Mouse (Mus musculus): ENCODE measurements around the gene Grwd1. TPM values are rescaled to one million over a fixed set of nuclear protein-coding genes. Genes with fewer than 3 reads are reported as not detected.

Grwd1 gene
- total RNA-seq, 4 experiments from 2014 or later: 19.3 to 24.7 (median 22.3) TPM

DNA sequence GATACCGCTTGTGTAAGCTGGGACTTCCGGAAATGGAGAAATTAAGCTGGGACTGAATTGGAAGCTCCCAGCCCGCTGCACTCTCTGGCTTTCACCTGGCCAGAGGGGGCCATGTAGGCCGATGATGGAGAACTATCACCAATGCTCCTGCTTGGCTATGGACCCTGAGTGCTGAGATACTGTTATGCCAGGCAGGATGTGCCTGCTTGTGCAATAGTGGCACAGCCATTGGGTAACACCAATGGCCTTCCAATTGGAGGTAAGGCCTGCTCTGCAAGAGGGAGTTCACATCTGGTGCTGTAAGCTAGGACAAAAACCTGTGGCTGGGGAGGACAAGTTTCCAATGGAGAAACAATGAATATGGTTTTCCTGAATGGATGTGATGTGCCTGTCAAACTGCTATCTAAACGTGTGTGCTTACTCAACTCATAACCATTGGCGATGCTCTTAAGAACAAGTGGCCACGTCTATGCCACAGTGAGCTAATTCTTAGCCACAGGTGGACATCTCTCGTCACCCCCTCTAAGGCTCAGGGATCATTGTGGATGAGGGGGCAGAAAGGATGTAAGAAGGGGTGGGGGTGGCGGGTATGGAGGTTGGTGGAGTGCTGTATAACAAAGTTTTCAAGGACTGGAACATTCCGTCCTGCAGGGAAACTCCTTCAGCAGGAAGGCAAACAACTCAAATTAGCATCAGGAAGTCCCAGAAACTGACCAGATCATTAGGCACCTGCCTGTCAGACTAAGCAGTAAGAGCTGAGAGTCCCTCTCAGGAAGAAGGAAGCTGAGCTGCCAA lies 12.4 kb upstream of the Grwd1 start:
- DNase-seq (ENCODE audit: low spot score in 2 of 2): no peak

DNA sequence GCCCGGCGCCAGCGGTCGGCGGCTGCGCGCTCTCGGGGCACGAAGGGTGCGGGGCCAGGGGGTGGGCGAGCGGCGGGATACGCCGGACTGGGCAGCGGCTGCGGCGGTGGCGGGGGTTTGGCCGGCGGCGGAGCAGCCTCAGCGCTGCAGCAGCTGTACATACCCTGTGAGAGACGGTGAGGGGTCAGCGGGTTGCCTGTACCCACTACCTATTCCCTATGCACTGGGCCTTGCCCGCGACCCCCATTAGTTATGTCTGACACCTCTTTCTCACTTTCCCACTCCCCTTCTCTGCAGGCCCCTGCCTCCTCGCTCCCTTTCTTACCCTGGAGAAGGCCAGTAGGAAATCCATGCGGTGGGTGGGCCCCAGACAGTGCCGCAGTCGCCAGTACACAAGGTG lies 3.2 kb upstream of the Grwd1 start:
- DNase-seq (ENCODE audit: low spot score in 2 of 2): no peak

GRCm38 (mm10) chr7:45833148-45833790 lies 2.5 kb upstream of the Grwd1 start:
- no peak for DNase-seq (ENCODE audit: low spot score in 2 of 2)

DNA sequence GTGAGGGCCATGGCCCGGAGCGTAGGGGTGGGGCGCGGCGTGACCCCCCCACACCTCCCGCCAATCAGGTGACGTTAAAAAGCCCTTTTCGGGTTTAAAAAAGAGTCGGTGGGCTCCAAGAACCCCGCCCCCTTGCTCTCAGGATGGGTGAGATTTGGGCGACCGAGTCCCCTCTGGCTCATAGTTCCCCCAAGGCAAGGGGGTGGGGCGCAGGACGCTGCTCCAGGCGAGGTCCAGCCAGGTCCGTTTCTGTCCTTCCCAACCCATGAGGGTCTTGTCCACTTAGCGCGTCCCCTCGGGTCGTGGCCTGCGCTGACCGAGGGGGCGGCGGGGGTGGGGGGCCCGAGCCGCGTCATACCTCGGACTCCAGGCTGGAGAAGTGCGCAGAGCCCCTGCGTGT lies 1.7 kb upstream of the Grwd1 start:
- DNase-seq (ENCODE audit: low spot score in 2 of 2): no peak

DNA sequence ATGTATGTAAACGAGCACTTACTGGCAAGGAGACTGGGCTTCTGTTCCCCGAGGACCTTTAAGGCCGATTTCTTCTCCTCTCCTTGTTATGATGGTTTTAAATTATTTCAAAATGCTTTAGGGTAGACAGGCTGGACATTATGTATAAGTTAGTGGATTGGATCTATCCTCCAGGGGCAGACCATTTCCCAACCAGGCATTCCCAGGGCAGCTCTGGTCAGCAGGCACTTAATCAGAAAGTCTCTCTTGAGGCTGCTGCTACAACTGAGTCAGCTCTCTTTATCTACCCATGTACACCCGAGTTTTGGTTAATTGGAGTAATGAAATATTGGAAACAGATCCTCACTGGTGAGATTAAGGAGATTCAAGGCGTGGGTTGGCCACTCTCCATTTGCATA lies 383 bp upstream of the Grwd1 start:
- DNase-seq (ENCODE audit: low spot score in 2 of 2): no peak

DNA sequence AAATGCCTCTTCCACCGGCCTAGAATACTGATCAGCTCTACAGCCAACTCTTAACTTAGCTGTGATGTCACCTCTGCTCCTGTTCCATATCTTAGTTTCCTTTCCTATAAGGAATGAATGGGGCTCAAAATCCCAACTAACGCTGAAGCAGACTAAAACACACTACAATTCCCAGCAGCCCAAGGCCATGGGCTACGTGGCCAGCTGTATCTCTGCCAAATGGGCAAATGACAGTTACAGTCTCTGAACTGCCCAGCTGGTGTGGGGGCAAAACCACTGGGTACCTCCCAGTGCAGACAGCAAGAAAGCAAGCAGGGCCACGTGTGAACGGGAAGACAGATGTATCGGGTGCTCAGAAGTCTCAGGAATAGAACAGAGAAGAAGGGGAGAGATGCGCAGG lies 4.1 kb downstream of the Grwd1 start:
- DNase-seq (ENCODE audit: low spot score in 2 of 2): no peak

GRCm38 (mm10) chr7:45824598-45824997 lies 6.1 kb downstream of the Grwd1 start, which contains the start of gene Kcnj14:
Gene Kcnj14 (minus strand): TSS chr7:45824782.
- no peak for DNase-seq (ENCODE audit: low spot score in 2 of 2)

DNA sequence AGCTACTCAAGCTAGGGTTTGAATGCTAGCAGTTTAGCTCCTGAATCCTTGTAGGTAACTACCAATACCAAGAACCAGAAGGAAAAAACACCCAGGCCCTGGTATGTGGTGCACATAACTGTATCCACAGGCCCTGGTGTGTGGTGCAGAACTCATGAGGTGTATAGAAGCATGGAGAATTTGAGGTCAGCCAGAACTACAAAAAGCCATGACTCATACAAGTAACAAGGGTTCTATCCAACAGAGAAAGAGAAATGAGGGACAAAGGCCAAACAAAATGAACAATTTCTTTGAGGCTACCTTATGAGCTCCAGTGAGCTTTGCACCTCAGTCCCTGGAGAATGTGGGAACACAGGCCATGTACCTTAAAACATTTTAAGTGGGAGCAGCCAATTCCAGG lies 9.8 kb downstream of the Grwd1 start:
- no peak for DNase-seq (ENCODE audit: low spot score in 2 of 2)

- no peak for DNase-seq (ENCODE audit: low spot score in 2 of 2)
Observed at GRCm38 (mm10) chr7:45819843-45820242, 10.9 kb downstream of the Grwd1 start.

DNA sequence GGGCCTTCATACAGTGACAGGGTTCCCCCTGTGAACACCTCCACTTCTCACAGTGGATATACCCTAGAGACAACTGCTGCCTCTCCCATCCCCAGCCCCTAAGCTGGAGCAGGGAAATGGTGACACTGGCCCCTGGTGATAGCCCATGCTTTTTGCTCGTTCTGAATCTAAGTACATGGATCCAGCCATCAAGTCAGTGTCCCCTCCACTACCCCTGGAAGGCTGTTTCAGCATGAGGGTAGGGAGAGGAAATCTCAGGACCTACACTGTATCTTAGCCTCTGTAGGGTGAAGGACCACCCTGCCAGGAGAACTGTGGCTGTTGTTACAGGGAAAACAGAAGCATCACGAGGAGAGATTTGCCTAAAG lies 14.8 kb downstream of the Grwd1 start:
- no peak for DNase-seq (ENCODE audit: low spot score in 2 of 2)

GRCm38 (mm10) chr7:45815323-45815983 lies 15.3 kb downstream of the Grwd1 start:
- no peak for DNase-seq (ENCODE audit: low spot score in 2 of 2)

DNA sequence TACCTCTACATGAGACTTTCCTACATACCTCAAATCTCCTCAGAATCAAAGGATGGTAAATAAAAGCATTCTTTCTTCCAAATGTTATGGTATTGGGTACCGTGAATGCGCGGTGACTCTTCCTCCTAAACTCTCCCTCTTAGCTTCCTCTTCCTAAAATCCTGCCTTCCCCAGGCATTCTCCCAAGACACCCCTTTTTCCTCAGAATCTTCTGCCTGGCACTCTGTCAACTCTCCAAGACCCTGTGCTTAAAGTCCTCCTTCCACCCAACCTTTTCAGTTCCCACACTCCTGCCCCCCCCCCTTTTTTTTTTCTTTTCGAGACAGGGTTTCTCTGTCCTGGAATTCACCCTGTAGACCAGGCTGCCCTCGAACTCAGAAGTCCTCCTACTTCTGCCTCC lies 15.9 kb downstream of the Grwd1 start:
- DNase-seq (ENCODE audit: low spot score in 2 of 2): no peak

DNA sequence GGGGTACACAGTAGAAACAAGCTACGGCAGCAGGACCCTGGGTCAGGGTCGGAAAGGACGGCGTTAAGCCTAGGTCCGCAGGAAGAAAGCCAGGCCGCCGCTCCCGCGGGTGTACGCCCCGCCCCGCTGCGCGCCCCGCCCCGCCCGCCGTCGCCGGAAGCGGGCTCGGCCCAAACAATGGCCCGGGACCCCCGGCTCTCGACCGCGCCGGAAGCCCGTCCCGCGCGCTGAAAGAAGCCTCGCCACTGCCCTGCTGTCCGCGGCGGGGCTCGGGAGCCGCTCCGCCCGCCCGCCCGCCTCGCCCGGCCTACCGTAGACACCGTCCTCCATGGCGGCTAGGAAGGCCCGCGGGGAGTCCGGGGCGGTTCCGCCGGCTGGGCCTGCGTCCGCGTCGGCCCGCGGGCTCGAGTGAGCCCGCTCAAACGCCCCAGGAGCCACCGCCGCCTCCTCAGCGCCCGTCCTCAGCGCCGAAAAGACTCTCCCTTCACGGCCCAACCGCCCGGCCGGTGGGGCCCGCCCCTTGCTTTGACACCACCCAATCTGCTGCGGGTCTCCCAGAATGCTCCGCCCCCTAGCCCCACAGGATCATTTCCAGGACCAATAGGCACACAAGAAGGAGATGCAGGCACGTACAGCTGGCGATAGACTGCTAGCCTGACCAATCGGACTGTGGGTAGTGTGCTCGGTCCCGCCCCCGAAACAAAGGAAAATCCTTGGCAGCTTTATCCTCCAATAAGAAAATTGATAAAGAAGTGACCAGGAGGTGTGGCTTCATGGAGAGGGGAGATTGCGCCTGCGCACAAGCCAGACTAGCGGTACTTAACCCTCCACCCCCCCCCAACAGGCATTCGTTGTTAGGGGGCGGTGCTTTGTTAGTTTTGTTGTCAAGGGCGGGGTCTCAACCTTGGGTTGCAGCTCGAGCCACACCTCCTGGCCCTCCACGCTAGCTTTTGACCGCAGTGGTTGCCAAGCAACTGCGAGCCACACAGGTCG lies 16.7 kb downstream of the Grwd1 start, which contains the start of gene Cyth2:
TSS of gene Cyth2 (minus strand) at position 795 of the 993 bp plus-strand sequence.
- DNase-seq (ENCODE audit: low spot score in 2 of 2): peak; percentile 99 to 100

DNA sequence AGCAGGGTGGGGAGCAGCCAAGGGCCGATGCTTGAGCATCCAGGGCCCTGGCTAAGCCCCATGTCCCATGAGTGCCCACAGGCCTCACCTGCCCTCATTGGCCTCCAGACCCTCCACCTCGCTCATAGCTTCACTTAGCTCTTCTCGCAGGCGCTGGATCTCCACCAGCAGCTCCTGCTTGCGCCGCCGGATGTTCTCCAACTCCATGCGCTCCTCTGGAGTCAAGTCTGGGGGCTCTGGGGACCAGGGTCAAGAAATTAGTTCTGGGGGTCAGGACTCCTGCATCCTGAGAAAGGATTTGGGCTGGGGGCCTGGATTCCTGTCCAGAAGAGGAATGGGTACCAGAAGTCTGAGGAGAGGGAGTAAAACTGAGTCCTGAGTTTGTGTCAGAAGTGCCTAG lies 17.8 kb downstream of the Grwd1 start:
- no peak for DNase-seq (ENCODE audit: low spot score in 2 of 2)

- DNase-seq (ENCODE audit: low spot score in 2 of 2): no peak
Observed at GRCm38 (mm10) chr7:45809276-45810075, 21.3 kb downstream of the Grwd1 start.

DNA sequence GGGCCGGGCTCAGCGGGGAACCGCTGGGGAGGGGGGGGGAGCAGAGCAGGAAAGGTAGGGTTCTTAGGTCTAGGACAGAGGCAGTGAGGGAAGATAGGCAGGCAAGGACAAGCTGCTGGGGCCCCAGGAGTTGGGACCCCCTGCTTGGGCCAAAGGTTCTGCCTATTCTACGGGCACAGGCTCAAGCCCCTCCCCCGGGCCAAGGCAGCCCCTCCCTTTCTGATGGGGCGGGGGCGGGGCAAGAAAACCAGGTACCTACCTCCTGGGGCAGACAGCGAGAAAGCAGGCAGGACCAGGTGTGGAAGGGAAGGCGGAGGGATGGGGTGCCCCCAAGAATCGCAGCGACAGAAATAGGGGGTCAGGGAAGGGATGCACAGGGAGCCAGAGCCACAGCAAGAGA lies 22.3 kb downstream of the Grwd1 start:
- no peak for DNase-seq (ENCODE audit: low spot score in 2 of 2)

- DNase-seq (ENCODE audit: low spot score in 2 of 2): no peak
Observed at GRCm38 (mm10) chr7:45805941-45806340, 24.8 kb downstream of the Grwd1 start.

DNA sequence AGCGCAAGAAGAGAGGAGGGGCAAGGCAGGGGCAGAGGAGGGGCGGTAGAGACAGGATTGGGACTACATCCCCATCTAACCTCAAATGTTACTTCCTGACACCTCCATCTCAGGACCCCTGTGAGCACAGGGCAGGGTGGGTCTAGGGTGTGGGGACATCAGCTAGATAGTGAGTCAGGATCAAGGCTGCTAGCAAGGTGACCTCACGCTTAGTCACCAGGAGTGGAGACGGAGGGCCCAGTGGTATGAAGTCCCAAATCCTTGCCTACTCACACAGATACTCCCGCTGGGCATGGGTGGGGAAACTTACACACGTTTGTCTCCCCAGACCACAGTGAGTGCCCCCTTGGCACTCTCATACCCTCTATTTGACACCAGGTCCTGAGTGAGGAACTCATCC lies 28.2 kb downstream of the Grwd1 start:
- no peak for DNase-seq (ENCODE audit: low spot score in 2 of 2)

- DNase-seq (ENCODE audit: low spot score in 2 of 2): peak; percentile 83 to 95
Observed at GRCm38 (mm10) chr7:45801348-45801747, 29.4 kb downstream of the Grwd1 start.

DNA sequence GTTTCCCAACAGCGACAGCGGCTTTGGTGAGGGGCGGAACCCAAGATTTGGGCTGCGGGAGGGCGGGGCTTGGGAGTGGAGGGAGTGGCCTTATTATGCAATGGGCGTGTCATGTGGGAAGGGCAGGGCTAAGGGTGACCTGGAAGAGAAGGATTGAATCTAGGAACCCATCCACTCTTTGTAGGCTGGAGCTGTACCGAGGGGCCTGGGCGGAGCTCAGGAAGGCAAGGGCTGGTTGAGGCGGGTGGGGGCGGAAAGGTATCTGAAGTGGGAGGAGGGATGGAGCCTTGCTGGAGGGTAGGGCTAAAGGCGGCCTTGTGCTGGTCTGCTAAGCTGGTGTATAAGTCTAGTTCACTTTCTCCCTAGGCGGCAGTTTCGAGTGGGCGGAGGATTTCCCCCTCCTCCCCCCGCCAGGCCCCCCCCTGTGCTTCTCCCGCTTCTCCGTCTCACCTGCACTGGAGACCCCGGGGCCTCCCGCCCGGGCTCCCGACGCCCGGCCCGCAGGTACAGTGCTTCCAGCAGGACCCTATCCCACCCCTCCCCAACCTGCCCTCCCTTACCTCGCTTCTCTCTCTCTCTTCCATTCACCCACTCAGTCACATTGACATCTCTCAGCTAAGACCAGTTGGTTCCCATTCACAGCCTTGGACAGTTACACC lies 30.1 kb downstream of the Grwd1 start:
- no peak for DNase-seq (ENCODE audit: low spot score in 2 of 2)

Data from layer of hippocampus, adult 8-10 months (tissue).